Mouse (Mus musculus) embryo, embryonic 11 days (tissue): ENCODE data around the gene Wdr49.
"Not testable (repeated sequence)": the region's sequence is repeated elsewhere in the genome, so short reads cannot be mapped to it uniquely, and the experiment has no call there.

Experiments used
- DNase-seq: peaks from one replicate; pipeline ENCODE4 v3.0.0-alpha.2; 2015

Gene Wdr49

GRCm38 (mm10) chr3:75299464-75299863 lies 182.5 kb downstream of the Wdr49 start:
- DNase-seq, result not testable (repeated sequence)

GRCm38 (mm10) chr3:75297758-75298111 lies 184.2 kb downstream of the Wdr49 start:
- no peak for DNase-seq

GRCm38 (mm10) chr3:75297026-75297757 lies 184.8 kb downstream of the Wdr49 start:
- DNase-seq, result no peak

- no peak for DNase-seq
Observed at GRCm38 (mm10) chr3:75293243-75293642, 188.7 kb downstream of the Wdr49 start.

GRCm38 (mm10) chr3:75277455-75277854 lies 204.5 kb downstream of the Wdr49 start:
- DNase-seq, result no peak

- DNase-seq, result no peak
Observed at GRCm38 (mm10) chr3:75276522-75276921, 205.4 kb downstream of the Wdr49 start.

GRCm38 (mm10) chr3:75275127-75275526 lies 206.8 kb downstream of the Wdr49 start:
- DNase-seq, result no peak

- DNase-seq, result no peak
Observed at GRCm38 (mm10) chr3:75269978-75270377, 212.0 kb downstream of the Wdr49 start, which contains the start of gene Serpini2. Serpini2 (minus strand) TSS chr3:75270078.

- DNase-seq, result no peak
Observed at GRCm38 (mm10) chr3:75259356-75259755, 222.6 kb downstream of the Wdr49 start.
